Mouse (Mus musculus) midbrain, postnatal 0 days (tissue): ENCODE measurements around the gene Mxd4. TPM values are rescaled to one million over a fixed set of nuclear protein-coding genes. Genes with fewer than 3 reads are reported as not detected.

Experiments
- ATAC-seq: fragments of 200-750 bp; cut with Nextera tagmentation; 2 replicates; pipeline ENCODE4 v1.8.0; 2017; ENCODE audit warnings: moderate number of reproducible peaks, mild to moderate bottlenecking, moderate TSS enrichment, moderate library complexity; ENCODE audit not compliant: low FRiP score
- DNase-seq: peaks from one replicate; pipeline ENCODE4 v3.0.0-alpha.2; 2015; ENCODE audit warnings: low spot score
- H3K27ac ChIP-seq: fragments of 300-500 bp; sonication (generic); 2 replicates; pipeline ENCODE4 v1.5.1; 2014; ENCODE audit warnings: low read depth, mild to moderate bottlenecking, low read length, mixed read lengths
- H3K27me3 ChIP-seq: fragments of 300-500 bp; sonication (generic); 2 replicates; pipeline ENCODE4 v1.6.1; 2014; ENCODE audit warnings: low read length, control low read depth, mixed read lengths; ENCODE audit not compliant: insufficient read depth
- H3K36me3 ChIP-seq: fragments of 300-500 bp; sonication (generic); 2 replicates; pipeline ENCODE4 v1.6.1; 2014; ENCODE audit warnings: low read length, control low read depth, mixed read lengths; ENCODE audit not compliant: insufficient read depth
- H3K4me1 ChIP-seq: fragments of 300-500 bp; sonication (generic); 2 replicates; pipeline ENCODE4 v1.6.1; 2014; ENCODE audit warnings: mild to moderate bottlenecking, control low read depth, antibody characterized with exemption, low read length, mixed read lengths; ENCODE audit not compliant: insufficient read depth
- H3K4me2 ChIP-seq: fragments of 300-500 bp; sonication (generic); 2 replicates; pipeline ENCODE4 v1.6.1; 2014; ENCODE audit warnings: low read depth, mild to moderate bottlenecking, low read length, mixed read lengths; ENCODE audit not compliant: poor library complexity, severe bottlenecking
- H3K4me3 ChIP-seq: fragments of 300-500 bp; sonication (generic); 2 replicates; pipeline ENCODE4 v1.5.1; 2014; ENCODE audit warnings: low read depth, mild to moderate bottlenecking, low read length, moderate library complexity
- H3K9ac ChIP-seq: fragments of 300-500 bp; sonication (generic); replicated peaks from 2 replicates; pipeline ENCODE4 v1.6.1; 2014; ENCODE audit warnings: mild to moderate bottlenecking, low read length, moderate library complexity, mixed read lengths; ENCODE audit not compliant: poor library complexity, severe bottlenecking
- H3K9me3 ChIP-seq: fragments of 300-500 bp; sonication (generic); 2 replicates; pipeline ENCODE4 v1.6.1; 2016; ENCODE audit warnings: low read length, control low read depth
- CTCF ChIP-seq: IDR thresholded peaks from 2 replicates; pipeline ENCODE4 v1.5.1; 2016; ENCODE audit warnings: antibody characterized with exemption, mild to moderate bottlenecking
- WGBS: fragments of 180-500 bp; shearing (Covaris S2); extraction: QIAGEN DNeasy Blood & Tissue Kit; methylation state at CpG from one replicate; pipeline ENCODE4 v1.1.7; 2014; 5-methylcytosine and 5-hydroxymethylcytosine counted together
- polyA plus RNA-seq: library from polyadenylated mRNA; unstranded; fragments of >200 nt; fragmentation: Nextera tagmentation; extraction: Ambion mirVana; gene quantifications from 2 replicates; pipeline ENCODE4 v1.2.1, GENCODE M21; 2015
- total RNA-seq: library from RNA; depleted of rRNA; stranded (reverse); fragments of >200 nt; gene quantifications from 2 replicates; pipeline ENCODE4 v1.2.3, GENCODE M21; 2014

Gene Mxd4
- total and polyA plus RNA-seq, 2 experiments from 2014 or later = 18.7 to 87.3 TPM

GRCm38 (mm10) chr5:34204911-34205310 is 17.4 kb upstream of the Mxd4 start:
- Histone ChIP-seq H3K27me3 (no peaks in the 10 kb centered on the region), H3K27ac (no peak overlapping the region), H3K4me3 (no peak overlapping the region), H3K9me3 (no peaks in the 10 kb centered on the region), H3K9ac (no peak overlapping the region), H3K36me3 (no peaks in the 10 kb centered on the region), H3K4me2 (no peak overlapping the region), H3K4me1 (no peaks in the 10 kb centered on the region)
- 77% methylated on average over 2 of the region's 2 CpGs for WGBS
- DNase-seq (peak; percentile 15), ATAC-seq (no peak)
- TF ChIP-seq CTCF = peak; percentile 52

GRCm38 (mm10) chr5:34202006-34202405 is 14.5 kb upstream of the Mxd4 start:
- Histone ChIP-seq H3K27me3 (no peaks in the 10 kb centered on the region), H3K4me3 (no peak overlapping the region), H3K9ac (no peak overlapping the region), H3K27ac (no peak overlapping the region), H3K36me3 (peaks cover 11% of the 10 kb centered on the region; the same call in 1 of the 2 replicates), H3K4me1 (no peaks in the 10 kb centered on the region), H3K9me3 (no peaks in the 10 kb centered on the region), H3K4me2 (no peak overlapping the region)
- WGBS = 82% methylated on average over 4 of the region's 4 CpGs
- ATAC-seq (no peak), DNase-seq (no peak)
- TF ChIP-seq CTCF = no peak

GRCm38 (mm10) chr5:34201396-34201795 is 13.9 kb upstream of the Mxd4 start:
- no peak for ATAC-seq
- Histone ChIP-seq H3K4me2 (no peak overlapping the region), H3K4me1 (no peaks in the 10 kb centered on the region), H3K27me3 (no peaks in the 10 kb centered on the region), H3K36me3 (peaks cover 11% of the 10 kb centered on the region; the same call in 1 of the 2 replicates), H3K9me3 (no peaks in the 10 kb centered on the region), H3K4me3 (no peak overlapping the region), H3K27ac (no peak overlapping the region), H3K9ac (no peak overlapping the region)
- 79% methylated on average over 2 of the region's 2 CpGs for WGBS
- TF ChIP-seq CTCF = no peak
- peak; percentile 15 for DNase-seq

GRCm38 (mm10) chr5:34198615-34199014 is 11.1 kb upstream of the Mxd4 start:
- Histone ChIP-seq H3K36me3 (peaks cover 11% of the 10 kb centered on the region), H3K9me3 (no peaks in the 10 kb centered on the region), H3K27me3 (no peaks in the 10 kb centered on the region), H3K4me1 (no peaks in the 10 kb centered on the region), H3K4me2 (no peak overlapping the region), H3K9ac (no peak overlapping the region), H3K27ac (no peak overlapping the region), H3K4me3 (no peak overlapping the region)
- WGBS = 86% methylated on average over 6 of the region's 6 CpGs
- TF ChIP-seq CTCF = no peak
- DNase-seq (no peak), ATAC-seq (no peak)

- Histone ChIP-seq H3K36me3 (peaks cover 11% of the 10 kb centered on the region), H3K4me3 (no peak overlapping the region), H3K4me1 (no peaks in the 10 kb centered on the region), H3K27me3 (no peaks in the 10 kb centered on the region), H3K9ac (no peak overlapping the region), H3K4me2 (no peak overlapping the region), H3K27ac (no peak overlapping the region), H3K9me3 (no peaks in the 10 kb centered on the region)
- DNase-seq = peak; percentile 42
- no peak for ATAC-seq
- 85% methylated on average over 4 of the region's 4 CpGs for WGBS
- no peak for TF ChIP-seq CTCF
These were observed 9.7 kb upstream of the Mxd4 start for GRCm38 (mm10) chr5:34197243-34197642.

GRCm38 (mm10) chr5:34196423-34196822 is 8.9 kb upstream of the Mxd4 start:
- Histone ChIP-seq H3K27ac (no peak overlapping the region), H3K4me2 (no peak overlapping the region), H3K27me3 (no peaks in the 10 kb centered on the region), H3K4me3 (no peak overlapping the region), H3K9ac (no peak overlapping the region), H3K36me3 (peaks cover 11% of the 10 kb centered on the region), H3K9me3 (no peaks in the 10 kb centered on the region), H3K4me1 (no peaks in the 10 kb centered on the region)
- no peak for ATAC-seq
- WGBS = 82% methylated on average over 7 of the region's 7 CpGs
- no peak for TF ChIP-seq CTCF
- DNase-seq = no peak
